Mouse (Mus musculus) liver, adult 2 months (tissue): ENCODE measurements at regions not wholly inside any gene's neighbourhood (a gene's known extent, or its start where the extent isn't known, plus 50 kb on each side); places are given as distances from the start of the nearest gene placed in this dataset.

ENCODE experiments used
- DNase-seq: peaks from one replicate; pipeline ENCODE4 v3.0.0-alpha.2; 2011; ENCODE audit warnings: low read depth, low spot score; ENCODE audit errors: extremely low read depth
- H3K27ac ChIP-seq: fragments of 200-500 bp; replicated peaks from 2 replicates; pipeline ENCODE4 v1.5.1; 2012; ENCODE audit warnings: low read depth, mild to moderate bottlenecking, control low read depth, inconsistent platforms, low read length; ENCODE audit not compliant: insufficient read depth
- H3K27me3 ChIP-seq: fragments of 200-500 bp; 2 replicates; pipeline ENCODE4 v1.6.1; 2012; ENCODE audit warnings: mild to moderate bottlenecking, moderate library complexity, low read length, inconsistent platforms; ENCODE audit not compliant: control insufficient read depth, insufficient read depth
- H3K36me3 ChIP-seq: fragments of 200-500 bp; 2 replicates; pipeline ENCODE4 v1.6.1; 2012; ENCODE audit warnings: low read length, inconsistent platforms; ENCODE audit not compliant: control insufficient read depth, insufficient read depth
- H3K4me1 ChIP-seq: fragments of 200-500 bp; 2 replicates; pipeline ENCODE4 v1.6.1; 2011; ENCODE audit warnings: low read length; ENCODE audit not compliant: control insufficient read depth, insufficient read depth
- H3K4me3 ChIP-seq: fragments of 200-500 bp; 2 replicates; pipeline ENCODE4 v1.5.1; 2011; ENCODE audit warnings: low read depth, mild to moderate bottlenecking, control low read depth, low read length, moderate library complexity; ENCODE audit not compliant: insufficient read depth
- H3K79me2 ChIP-seq: fragments of 200-500 bp; 2 replicates; pipeline ENCODE4 v1.6.1; 2012; ENCODE audit warnings: inconsistent platforms, mild to moderate bottlenecking, low read length, moderate library complexity; ENCODE audit not compliant: control insufficient read depth, insufficient read depth
- H3K9ac ChIP-seq: fragments of 200-500 bp; 2 replicates; pipeline ENCODE4 v1.6.1; 2012; ENCODE audit warnings: low read depth, mild to moderate bottlenecking, control low read depth, inconsistent platforms, low read length
- CTCF ChIP-seq: fragments of 200-500 bp; IDR thresholded peaks from 2 replicates; pipeline ENCODE4 v1.5.1; 2011; ENCODE audit warnings: low read depth, low read length, control low read depth
- POLR2A ChIP-seq: fragments of 200-500 bp; IDR thresholded peaks from 2 replicates; pipeline ENCODE4 v1.6.1; 2011; ENCODE audit warnings: low read length, control low read depth; ENCODE audit not compliant: insufficient read depth; ENCODE audit errors: extremely low read depth
- WGBS: fragments of 180-500 bp; shearing (Covaris S2); methylation state at CpG from one replicate; pipeline ENCODE4 v1.1.7; 2018; 5-methylcytosine and 5-hydroxymethylcytosine counted together

GRCm38 (mm10) chr12:51009644-51010043 is 338.2 kb upstream of the G2e3 start:
- H3K36me3 ChIP-seq: no peaks in the 10 kb centered on the region
- no peak for DNase-seq
- H3K79me2 ChIP-seq: no peaks in the 10 kb centered on the region
- 91% methylated on average over 4 of the region's 4 CpGs for WGBS
- no peak for TF ChIP-seq CTCF
- no peak for TF ChIP-seq POLR2A
- no peak overlapping the region for H3K4me3 ChIP-seq
- H3K27me3 ChIP-seq: no peaks in the 10 kb centered on the region
- H3K9ac ChIP-seq: no peak overlapping the region
- no peaks in the 10 kb centered on the region for H3K4me1 ChIP-seq
- H3K27ac ChIP-seq: no peak overlapping the region

GRCm38 (mm10) chr12:51001722-51002592 is 345.9 kb upstream of the G2e3 start:
- no peak overlapping the region for H3K9ac ChIP-seq
- H3K4me3 ChIP-seq: no peak overlapping the region
- H3K79me2 ChIP-seq: no peaks in the 10 kb centered on the region
- TF ChIP-seq CTCF: no peak
- no peak for TF ChIP-seq POLR2A
- no peak for DNase-seq
- H3K36me3 ChIP-seq: no peaks in the 10 kb centered on the region
- no peaks in the 10 kb centered on the region for H3K4me1 ChIP-seq
- H3K27me3 ChIP-seq: no peaks in the 10 kb centered on the region
- 62% methylated on average over 12 of the region's 12 CpGs for WGBS
- H3K27ac ChIP-seq: no peak overlapping the region

DNA sequence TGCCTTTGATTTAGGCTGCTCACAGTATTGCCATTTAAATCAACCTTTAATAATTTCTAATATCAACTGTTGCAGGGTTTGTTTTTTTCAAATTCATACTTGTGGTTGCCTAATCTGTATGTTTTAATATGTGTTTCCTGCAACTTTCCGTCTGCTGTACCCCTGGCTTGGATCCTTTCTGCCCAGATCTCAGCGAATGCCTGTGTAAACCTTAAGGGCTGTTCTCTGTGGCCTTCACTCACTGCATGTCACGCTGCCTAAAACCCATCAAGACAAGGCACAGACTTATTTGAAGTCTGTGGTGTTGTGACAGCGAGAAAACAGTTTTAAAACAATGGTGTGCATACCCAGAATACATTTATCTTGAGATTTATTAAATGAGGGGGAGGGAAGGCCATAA is 346.8 kb upstream of the G2e3 start:
- no peak overlapping the region for H3K4me3 ChIP-seq
- H3K4me1 ChIP-seq: no peaks in the 10 kb centered on the region
- no peak overlapping the region for H3K27ac ChIP-seq
- no peaks in the 10 kb centered on the region for H3K36me3 ChIP-seq
- H3K79me2 ChIP-seq: no peaks in the 10 kb centered on the region
- no peak for DNase-seq
- TF ChIP-seq POLR2A: no peak
- TF ChIP-seq CTCF: no peak
- 66% methylated on average over 4 of the region's 4 CpGs for WGBS
- H3K27me3 ChIP-seq: no peaks in the 10 kb centered on the region
- no peak overlapping the region for H3K9ac ChIP-seq

DNA sequence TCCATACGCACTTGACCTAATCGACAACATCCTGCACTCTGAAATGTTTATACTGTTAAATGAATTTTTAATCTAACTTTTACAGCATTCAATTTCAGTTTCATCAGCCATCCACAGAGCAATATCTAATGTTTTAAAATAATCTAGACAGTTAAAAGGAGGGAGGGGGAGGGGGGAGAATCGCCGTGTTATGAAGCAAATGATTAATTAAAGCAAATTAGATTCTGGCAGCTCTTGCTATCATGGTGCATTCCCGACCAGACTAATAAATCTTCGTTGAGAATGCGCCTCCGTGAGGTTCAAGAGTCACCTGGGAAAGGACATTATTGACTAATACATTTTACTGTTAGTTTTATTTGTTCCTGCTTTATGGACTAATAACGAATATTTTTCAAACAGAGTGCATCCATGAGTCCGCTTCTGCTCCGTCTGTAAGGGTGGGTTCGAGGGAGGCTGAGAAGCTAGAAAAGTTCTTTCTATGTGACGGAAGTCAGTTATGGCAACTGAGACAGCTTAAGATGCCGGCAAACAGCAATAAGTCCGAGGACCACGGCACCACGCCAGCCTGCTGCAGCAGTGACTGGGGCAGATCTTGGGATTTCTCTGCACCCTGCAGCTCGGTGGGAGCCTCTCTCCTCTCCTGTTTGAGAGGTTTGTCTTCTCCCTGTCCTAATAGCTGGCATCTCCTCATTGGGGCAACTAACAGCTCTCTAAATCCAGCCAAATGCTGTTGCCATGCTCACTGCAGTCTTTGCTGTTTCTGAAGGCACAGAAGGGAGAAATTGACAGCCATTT is 347.4 kb upstream of the G2e3 start:
- TF ChIP-seq POLR2A (no peak), CTCF (no peak)
- no peaks in the 10 kb centered on the region for H3K27me3 ChIP-seq
- H3K9ac ChIP-seq: no peak overlapping the region
- no peak overlapping the region for H3K4me3 ChIP-seq
- H3K4me1 ChIP-seq: no peaks in the 10 kb centered on the region
- no peaks in the 10 kb centered on the region for H3K36me3 ChIP-seq
- 79% methylated on average over 18 of the region's 18 CpGs for WGBS
- H3K79me2 ChIP-seq: no peaks in the 10 kb centered on the region
- H3K27ac ChIP-seq: no peak overlapping the region
- DNase-seq: no peak

DNA sequence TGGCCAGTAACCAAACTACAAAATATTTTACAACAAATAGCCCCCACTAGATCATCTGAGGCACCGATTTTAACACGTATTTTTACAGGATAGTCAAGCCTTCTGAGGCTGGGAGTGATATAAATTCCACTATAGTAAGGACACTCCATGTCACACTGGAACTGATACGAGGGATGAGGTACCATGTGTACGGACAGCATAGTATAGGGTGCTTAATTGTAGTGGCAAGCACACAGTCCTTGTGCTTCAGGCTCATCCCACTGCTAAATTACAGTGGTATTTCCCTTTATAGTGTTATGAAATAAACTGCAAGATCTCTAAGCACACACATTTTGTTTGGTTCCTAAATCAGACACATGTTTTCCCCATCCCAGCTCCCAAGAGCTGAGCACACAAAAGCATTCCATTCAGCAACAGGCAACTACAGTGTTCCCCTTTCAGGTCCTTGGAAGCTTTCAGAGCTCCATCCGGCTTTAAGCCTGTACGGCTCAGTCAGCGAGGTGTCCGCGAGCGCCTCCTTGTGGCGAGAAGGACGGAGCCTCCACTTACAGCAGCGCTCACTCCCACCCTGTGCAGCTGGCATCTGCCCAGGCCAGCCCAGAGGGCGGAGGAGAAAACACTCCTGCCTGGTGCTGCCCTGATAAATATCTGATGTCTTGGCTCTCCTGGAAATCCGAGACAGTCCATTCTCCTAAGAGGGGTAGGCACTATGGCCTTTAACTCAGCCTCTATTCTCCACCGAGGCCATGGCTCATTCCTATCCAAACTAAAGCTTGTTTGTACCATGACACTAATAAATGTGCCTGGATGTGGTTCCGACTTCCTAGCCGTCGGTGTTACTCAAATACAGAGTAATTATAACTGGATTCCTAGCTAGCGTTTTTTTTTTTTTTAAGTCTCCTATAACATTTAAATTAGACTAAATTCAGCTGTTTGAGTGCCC is 348.3 kb upstream of the G2e3 start:
- DNase-seq: peak; percentile 4
- WGBS: 38% methylated on average over 20 of the region's 20 CpGs
- H3K9ac ChIP-seq: no peak overlapping the region
- H3K79me2 ChIP-seq: no peaks in the 10 kb centered on the region
- TF ChIP-seq CTCF (peak; percentile 64), POLR2A (no peak)
- H3K36me3 ChIP-seq: no peaks in the 10 kb centered on the region
- no peaks in the 10 kb centered on the region for H3K4me1 ChIP-seq
- no peak overlapping the region for H3K4me3 ChIP-seq
- no peak overlapping the region for H3K27ac ChIP-seq
- no peaks in the 10 kb centered on the region for H3K27me3 ChIP-seq
